Mouse (Mus musculus): Measurements from ENCODE around the gene Dysf. TPM values are rescaled to one million over a fixed set of nuclear protein-coding genes. Genes with fewer than 3 reads are reported as not detected.

The Dysf gene
- 0.07 TPM for polyA plus RNA-seq (2017; shearing (Covaris generic))

DNA sequence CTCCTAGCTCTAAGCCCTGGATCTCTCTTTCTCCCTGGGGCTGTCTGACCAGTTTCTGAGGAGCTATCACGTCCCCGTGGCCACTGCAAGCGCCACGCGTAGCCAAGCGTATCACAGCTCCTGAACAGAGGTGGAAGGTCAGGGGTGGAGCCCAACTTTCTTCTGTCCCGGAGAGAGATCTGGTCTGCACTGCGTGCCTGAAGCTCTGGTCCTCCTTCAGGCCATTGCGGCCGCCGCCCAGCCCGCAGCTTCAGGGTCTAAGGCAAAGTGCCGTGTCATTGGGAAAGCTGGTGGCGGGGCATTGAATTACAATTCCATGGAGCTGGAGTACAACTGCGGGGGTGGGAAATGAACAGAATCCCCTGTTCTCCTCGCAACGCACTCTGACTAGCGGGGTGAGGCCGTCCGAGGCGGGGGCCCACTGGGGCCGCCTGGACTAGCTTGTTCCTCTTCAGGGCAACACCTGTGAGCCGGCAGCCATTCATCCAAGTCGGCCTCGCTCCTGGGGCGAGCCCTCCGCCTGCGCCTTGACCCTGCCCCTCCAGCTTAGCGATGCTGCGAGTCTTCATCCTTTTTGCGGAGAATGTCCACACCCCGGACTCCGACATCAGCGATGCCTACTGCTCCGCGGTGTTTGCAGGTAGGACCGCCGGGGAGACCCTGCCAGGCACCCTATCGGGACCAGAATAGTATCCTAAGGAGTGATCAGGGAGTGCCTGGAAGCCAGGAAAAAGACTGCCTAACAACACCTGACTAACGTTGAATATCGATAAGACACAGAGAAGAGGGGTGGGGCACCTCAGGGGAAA, at the start of gene Dysf:
Gene Dysf, plus strand, starts transcription at position 228 of the 809 bp plus-strand sequence.

Other genes with a start within 250 kb of the Dysf start
- gene Ankrd53, start 245.9 kb upstream of the Dysf start, polyA plus RNA-seq (2017; shearing (Covaris generic)), result not detected
- gene Tex261, start 232.8 kb upstream of the Dysf start, polyA plus RNA-seq (2017; shearing (Covaris generic)), result 60.5 TPM
- gene Nagk, start 213.6 kb upstream of the Dysf start, polyA plus RNA-seq (2017; shearing (Covaris generic)), result 13.1 TPM
- gene Paip2b, start 176.8 kb upstream of the Dysf start, polyA plus RNA-seq (2017; shearing (Covaris generic)), result 63.7 TPM
- gene Zfp638, start 141.5 kb upstream of the Dysf start, polyA plus RNA-seq (2017; shearing (Covaris generic)), result 85.3 TPM